Mouse (Mus musculus) hindbrain, embryonic 13.5 days (tissue): Measurements from ENCODE around the gene Ralgds. TPM values are rescaled to one million over a fixed set of nuclear protein-coding genes. Genes with fewer than 3 reads are reported as not detected.
"Not testable (repeated sequence)": the region's sequence is repeated elsewhere in the genome, so short reads cannot be mapped to it uniquely, and the experiment has no call there.

Experiments used
- ATAC-seq: fragments of 200-750 bp; cut with Nextera tagmentation; 2 replicates; pipeline ENCODE4 v1.8.0; 2017; ENCODE audit warnings: moderate TSS enrichment; ENCODE audit not compliant: low FRiP score
- H3K27ac ChIP-seq: fragments of 300-500 bp; sonication (generic); 2 replicates; pipeline ENCODE4 v1.5.1; 2015; ENCODE audit warnings: inconsistent platforms, mild to moderate bottlenecking, moderate library complexity
- H3K27me3 ChIP-seq: fragments of 300-500 bp; sonication (generic); 2 replicates; pipeline ENCODE4 v1.6.1; 2015; ENCODE audit warnings: mild to moderate bottlenecking, inconsistent platforms
- H3K36me3 ChIP-seq: fragments of 300-500 bp; sonication (generic); 2 replicates; pipeline ENCODE4 v1.6.1; 2015; ENCODE audit warnings: mild to moderate bottlenecking, inconsistent platforms
- H3K4me1 ChIP-seq: fragments of 300-500 bp; sonication (generic); replicated peaks from 2 replicates; pipeline ENCODE4 v1.6.1; 2015; ENCODE audit warnings: inconsistent platforms
- H3K4me2 ChIP-seq: fragments of 300-500 bp; sonication (generic); 2 replicates; pipeline ENCODE4 v1.6.1; 2015; ENCODE audit warnings: inconsistent platforms, mild to moderate bottlenecking, moderate library complexity
- H3K4me3 ChIP-seq: fragments of 300-500 bp; sonication (generic); 2 replicates; pipeline ENCODE4 v1.5.1; 2015; ENCODE audit warnings: mild to moderate bottlenecking, inconsistent platforms
- H3K9ac ChIP-seq: fragments of 300-500 bp; sonication (generic); 2 replicates; pipeline ENCODE4 v1.6.1; 2015; ENCODE audit warnings: mild to moderate bottlenecking, inconsistent platforms
- H3K9me3 ChIP-seq: fragments of 300-500 bp; sonication (generic); 2 replicates; pipeline ENCODE4 v1.6.1; 2016; ENCODE audit warnings: inconsistent platforms
- WGBS: fragments of 180-500 bp; shearing (Covaris S2); methylation state at CpG from one replicate; pipeline ENCODE4 v1.1.7; 2015; 5-methylcytosine and 5-hydroxymethylcytosine counted together
- polyA plus RNA-seq: library from polyadenylated mRNA; unstranded; fragments of >200 nt; fragmentation: Nextera tagmentation; extraction: Ambion mirVana; gene quantifications from 2 replicates; pipeline ENCODE4 v1.2.1, GENCODE M21; 2015

The Ralgds gene
- 78.9 and 87.9 TPM in 2 replicates for polyA plus RNA-seq

- Histone ChIP-seq H3K4me2 (peak within 1 kb of the TSS; percentile 84), H3K27ac (peak within 1 kb of the TSS; percentile 95), H3K4me3 (peak within 1 kb of the TSS; percentile 88), H3K27me3 (0 out of 2 replicates have a peak, but pooled peaks cover 14% of the 10 kb centered on the region), H3K4me1 (peaks cover 41% of the 10 kb centered on the region), H3K9ac (peak within 1 kb of the TSS; percentile 99), H3K36me3 (peaks cover 19% of the 10 kb centered on the region), H3K9me3 (no peaks in the 10 kb centered on the region)
- peak; percentile 70 for ATAC-seq
- under 1% methylated on average over 32 of the region's 71 CpGs for WGBS
These were observed at the start of gene Ralgds for GRCm38 (mm10) chr2:28512798-28513401. Gene Ralgds (plus strand): TSS chr2:28513125.

GRCm38 (mm10) chr2:28463919-28464318, 49.0 kb upstream of the Ralgds start:
- Histone ChIP-seq H3K9ac (no peak overlapping the region), H3K27me3 (peaks cover 13% of the 10 kb centered on the region; the same call in 1 of the 2 replicates), H3K9me3 (no peaks in the 10 kb centered on the region), H3K4me2 (no peak overlapping the region), H3K27ac (no peak overlapping the region), H3K4me1 (peaks cover 17% of the 10 kb centered on the region), H3K36me3 (no peaks in the 10 kb centered on the region), H3K4me3 (no peak overlapping the region)
- no peak for ATAC-seq
- WGBS, result 33% methylated on average over 3 of the region's 3 CpGs

- no peak for ATAC-seq
- 73% methylated on average over 9 of the region's 9 CpGs for WGBS
- H3K4me3 ChIP-seq, result no peak overlapping the region
- no peak overlapping the region for H3K9ac ChIP-seq
- H3K36me3 ChIP-seq, result peaks cover 9% of the 10 kb centered on the region
- no peak overlapping the region for H3K4me2 ChIP-seq
- H3K27me3 ChIP-seq, result peaks cover 13% of the 10 kb centered on the region; the same call in 1 of the 2 replicates
- no peaks in the 10 kb centered on the region for H3K9me3 ChIP-seq
- H3K27ac ChIP-seq, result no peak overlapping the region
- H3K4me1 ChIP-seq, result peaks cover 23% of the 10 kb centered on the region
These were observed 48.0 kb upstream of the Ralgds start for GRCm38 (mm10) chr2:28464919-28465318.

- peak within 1 kb of the TSS; percentile 55 for H3K9ac ChIP-seq
- H3K27ac ChIP-seq, result no peak within 1 kb of the TSS
- ATAC-seq, result peak; percentile 58
- no peaks in the 10 kb centered on the region for H3K9me3 ChIP-seq
- H3K4me1 ChIP-seq, result peaks cover 23% of the 10 kb centered on the region
- WGBS, result 4% methylated on average over 25 of the region's 25 CpGs
- peak within 1 kb of the TSS; percentile 29 for H3K4me3 ChIP-seq
- peaks cover 20% of the 10 kb centered on the region for H3K36me3 ChIP-seq
- peaks cover 13% of the 10 kb centered on the region; the same call in 1 of the 2 replicates for H3K27me3 ChIP-seq
- peak within 1 kb of the TSS; percentile 53 for H3K4me2 ChIP-seq
These were observed 46.9 kb upstream of the Ralgds start, which contains the start of gene 1700007K13Rik for GRCm38 (mm10) chr2:28465836-28466518. Gene 1700007K13Rik (minus strand): TSS chr2:28466332.

- peak within 1 kb of the TSS; percentile 55; the same call in 1 of the 2 replicates for H3K27ac ChIP-seq
- ATAC-seq, result peak; percentile 86
- peak within 1 kb of the TSS; percentile 97 for H3K4me3 ChIP-seq
- H3K27me3 ChIP-seq, result peaks cover 13% of the 10 kb centered on the region; the same call in 1 of the 2 replicates
- H3K36me3 ChIP-seq, result peaks cover 39% of the 10 kb centered on the region
- peaks cover 23% of the 10 kb centered on the region for H3K4me1 ChIP-seq
- H3K4me2 ChIP-seq, result peak within 1 kb of the TSS; percentile 86
- peaks cover 3% of the 10 kb centered on the region; the same call in 1 of the 2 replicates for H3K9me3 ChIP-seq
- peak within 1 kb of the TSS; percentile 96 for H3K9ac ChIP-seq
- under 1% methylated on average over 52 of the region's 52 CpGs for WGBS
These were observed 45.0 kb upstream of the Ralgds start, which contains the start of gene Mrps2 for GRCm38 (mm10) chr2:28467860-28468485. Gene Mrps2 (plus strand): TSS chr2:28468066.

GRCm38 (mm10) chr2:28468486-28469225, 44.3 kb upstream of the Ralgds start:
- peaks cover 45% of the 10 kb centered on the region for H3K36me3 ChIP-seq
- WGBS, result 55% methylated on average over 18 of the region's 18 CpGs
- no peak overlapping the region for H3K27ac ChIP-seq
- H3K4me1 ChIP-seq, result peaks cover 23% of the 10 kb centered on the region
- H3K9ac ChIP-seq, result peak overlapping the region; percentile 96
- peaks cover 4% of the 10 kb centered on the region; the same call in 1 of the 2 replicates for H3K9me3 ChIP-seq
- peak overlapping the region; percentile 86 for H3K4me2 ChIP-seq
- peaks cover 13% of the 10 kb centered on the region; the same call in 1 of the 2 replicates for H3K27me3 ChIP-seq
- H3K4me3 ChIP-seq, result peak overlapping the region; percentile 97
- ATAC-seq, result no peak

GRCm38 (mm10) chr2:28469461-28469860, 43.5 kb upstream of the Ralgds start:
- peaks cover 4% of the 10 kb centered on the region; the same call in 1 of the 2 replicates for H3K9me3 ChIP-seq
- WGBS, result 99% methylated on average over 14 of the region's 14 CpGs
- H3K27ac ChIP-seq, result no peak overlapping the region
- no peak overlapping the region for H3K4me3 ChIP-seq
- H3K9ac ChIP-seq, result no peak overlapping the region
- H3K4me2 ChIP-seq, result no peak overlapping the region
- H3K4me1 ChIP-seq, result peaks cover 23% of the 10 kb centered on the region
- peaks cover 45% of the 10 kb centered on the region for H3K36me3 ChIP-seq
- no peak for ATAC-seq
- H3K27me3 ChIP-seq, result peaks cover 12% of the 10 kb centered on the region; the same call in 1 of the 2 replicates

GRCm38 (mm10) chr2:28470591-28470990, 42.3 kb upstream of the Ralgds start:
- Histone ChIP-seq H3K27ac (no peak overlapping the region), H3K4me1 (peaks cover 23% of the 10 kb centered on the region), H3K9me3 (peaks cover 4% of the 10 kb centered on the region; the same call in 1 of the 2 replicates), H3K9ac (no peak overlapping the region), H3K27me3 (peaks cover 3% of the 10 kb centered on the region; the same call in 1 of the 2 replicates), H3K4me3 (no peak overlapping the region), H3K4me2 (no peak overlapping the region), H3K36me3 (peaks cover 45% of the 10 kb centered on the region)
- 97% methylated on average over 2 of the region's 2 CpGs for WGBS
- ATAC-seq, result no peak

- ATAC-seq, H3K9me3 ChIP-seq, H3K27ac ChIP-seq, H3K4me3 ChIP-seq, H3K27me3 ChIP-seq, H3K9ac ChIP-seq, H3K4me2 ChIP-seq: not testable (repeated sequence)
- 95% methylated on average over 8 of the region's 8 CpGs for WGBS
- peaks cover 13% of the 10 kb centered on the region for H3K4me1 ChIP-seq
- peaks cover 45% of the 10 kb centered on the region for H3K36me3 ChIP-seq
These were observed 40.9 kb upstream of the Ralgds start for GRCm38 (mm10) chr2:28472011-28472410.

GRCm38 (mm10) chr2:28477993-28478392, 34.9 kb upstream of the Ralgds start:
- ATAC-seq, H3K27ac ChIP-seq, H3K4me3 ChIP-seq, H3K36me3 ChIP-seq, H3K4me1 ChIP-seq, H3K4me2 ChIP-seq, H3K9ac ChIP-seq, H3K9me3 ChIP-seq, H3K27me3 ChIP-seq: not testable (repeated sequence)
- WGBS, result 96% methylated on average over 5 of the region's 5 CpGs

GRCm38 (mm10) chr2:28479208-28480204, 33.4 kb upstream of the Ralgds start:
- 83% methylated on average over 20 of the region's 20 CpGs for WGBS
- H3K27ac ChIP-seq, result no peak overlapping the region
- H3K9me3 ChIP-seq, result no peaks in the 10 kb centered on the region
- no peak overlapping the region for H3K4me3 ChIP-seq
- no peak overlapping the region for H3K9ac ChIP-seq
- no peak for ATAC-seq
- H3K27me3 ChIP-seq, result no peaks in the 10 kb centered on the region
- no peak overlapping the region for H3K4me2 ChIP-seq
- no peaks in the 10 kb centered on the region for H3K4me1 ChIP-seq
- H3K36me3 ChIP-seq, result no peaks in the 10 kb centered on the region
